Mouse (Mus musculus) cerebellum, postnatal 10 days (tissue): ENCODE data around the gene Vmn1r31.

Source experiments
- DNase-seq, 2 experiments: peaks; one replicate each; pipeline ENCODE4 v3.0.0; 2021; ENCODE audit warnings: mixed read lengths in 2 of 2

The Vmn1r31 gene

GRCm38 (mm10) chr6:58475230-58475629 is at the start of gene Vmn1r31:
Gene Vmn1r31 (minus strand): TSS chr6:58475330.
- no peak for DNase-seq

GRCm38 (mm10) chr6:58443285-58443684 is 31.8 kb downstream of the Vmn1r31 start, which contains the start of gene Vmn1r30:
Gene Vmn1r30 (minus strand): TSS chr6:58443385.
- no peak for DNase-seq
